Mouse (Mus musculus): ENCODE measurements at regions not wholly inside any gene's neighbourhood (a gene's known extent, or its start where the extent isn't known, plus 50 kb on each side); places are given as distances from the start of the nearest gene placed in this dataset.

- TF ChIP-seq CTCF (IDR thresholded peaks at IDR 0.05; ENCODE audit: low read depth), result no peak
- TF ChIP-seq EP300 (IDR thresholded peaks at IDR 0.05; ENCODE audit: low read depth), result no peak
These were observed 172.6 kb upstream of the A430005L14Rik start for GRCm38 (mm10) chr4:153784401-153784800.
